Mouse (Mus musculus) lung, adult 2 months (tissue): ENCODE results near the gene St7.

Experiments used
- CTCF ChIP-seq: fragments of 200-500 bp; IDR thresholded peaks from 2 replicates; pipeline ENCODE4 v1.5.1; 2011; ENCODE audit warnings: mild to moderate bottlenecking, low read length, control low read depth; ENCODE audit not compliant: insufficient read depth
- POLR2A ChIP-seq: fragments of 200-500 bp; IDR thresholded peaks from 2 replicates; pipeline ENCODE4 v1.6.1; 2011; ENCODE audit warnings: low read depth, mild to moderate bottlenecking, control low read depth, low read length, borderline replicate concordance; ENCODE audit errors: extremely low read depth

GRCm38 (mm10) chr6:17895562-17895961, 202.8 kb downstream of the St7 start:
- TF ChIP-seq CTCF: no peak
- no peak for TF ChIP-seq POLR2A
